Mouse (Mus musculus) CH12F3 (cell line): ENCODE data around the gene Thsd7b.

Experiments used
- in situ Hi-C: fragments of 300-500 bp; cut with MboI; formaldehyde crosslinking; loops from 2 replicates; pipeline ENCODE4 v1.14.3; 2020; ENCODE audit warnings: low sequenced_read_pairs

Gene Thsd7b

GRCm38 (mm10) chr1:129272982-129273937 lies at the start of gene Thsd7b:
TSS of gene Thsd7b (plus strand) at chr1:129273302.
- in situ Hi-C loops, result no loop called here

- in situ Hi-C loops, result loop anchor here (25.0 kb wide), 1 partner anchor 382 kb away; no protein-coding TSS in a partner anchor
Measured at GRCm38 (mm10) chr1:129244292-129244691, 28.8 kb upstream of the Thsd7b start.

- in situ Hi-C loops, result no loop called here
Measured at GRCm38 (mm10) chr1:129250704-129251443, 22.2 kb upstream of the Thsd7b start.

GRCm38 (mm10) chr1:129266684-129267083 lies 6.4 kb upstream of the Thsd7b start:
- in situ Hi-C loops, result no loop called here

- in situ Hi-C loops, result no loop called here
Measured at GRCm38 (mm10) chr1:129304173-129304572, 31.1 kb downstream of the Thsd7b start.

- in situ Hi-C loops, result no loop called here
Measured at GRCm38 (mm10) chr1:129324388-129324787, 51.3 kb downstream of the Thsd7b start.

- in situ Hi-C loops, result no loop called here
Measured at GRCm38 (mm10) chr1:129324798-129325197, 51.7 kb downstream of the Thsd7b start.

GRCm38 (mm10) chr1:129356631-129357030 lies 83.5 kb downstream of the Thsd7b start:
- in situ Hi-C loops, result no loop called here

GRCm38 (mm10) chr1:129357378-129357777 lies 84.3 kb downstream of the Thsd7b start:
- in situ Hi-C loops, result no loop called here

- in situ Hi-C loops, result no loop called here
Measured at GRCm38 (mm10) chr1:129363368-129363767, 90.3 kb downstream of the Thsd7b start.

GRCm38 (mm10) chr1:129364828-129365227 lies 91.7 kb downstream of the Thsd7b start:
- in situ Hi-C loops, result no loop called here

- in situ Hi-C loops, result no loop called here
Measured at GRCm38 (mm10) chr1:129365590-129365989, 92.5 kb downstream of the Thsd7b start.

GRCm38 (mm10) chr1:129386479-129386878 lies 113.4 kb downstream of the Thsd7b start:
- in situ Hi-C loops, result no loop called here

GRCm38 (mm10) chr1:129411584-129411983 lies 138.5 kb downstream of the Thsd7b start:
- in situ Hi-C loops, result no loop called here

- in situ Hi-C loops, result no loop called here
Measured at GRCm38 (mm10) chr1:129421581-129421980, 148.5 kb downstream of the Thsd7b start.

- in situ Hi-C loops, result no loop called here
Measured at GRCm38 (mm10) chr1:129464414-129464813, 191.3 kb downstream of the Thsd7b start.

- in situ Hi-C loops, result no loop called here
Measured at GRCm38 (mm10) chr1:129473504-129473903, 200.4 kb downstream of the Thsd7b start.

GRCm38 (mm10) chr1:129484266-129485031 lies 211.3 kb downstream of the Thsd7b start:
- in situ Hi-C loops, result no loop called here

- in situ Hi-C loops, result no loop called here
Measured at GRCm38 (mm10) chr1:129491136-129491535, 218.0 kb downstream of the Thsd7b start.

GRCm38 (mm10) chr1:129493929-129494328 lies 220.8 kb downstream of the Thsd7b start:
- in situ Hi-C loops, result no loop called here

- in situ Hi-C loops, result no loop called here
Measured at GRCm38 (mm10) chr1:129501707-129502106, 228.6 kb downstream of the Thsd7b start.
